Mouse (Mus musculus): ENCODE measurements around the gene March4. TPM values are rescaled to one million over a fixed set of nuclear protein-coding genes. Genes with fewer than 3 reads are reported as not detected.

March4 gene
- polyA plus RNA-seq, 2 experiments, result not detected

DNA sequence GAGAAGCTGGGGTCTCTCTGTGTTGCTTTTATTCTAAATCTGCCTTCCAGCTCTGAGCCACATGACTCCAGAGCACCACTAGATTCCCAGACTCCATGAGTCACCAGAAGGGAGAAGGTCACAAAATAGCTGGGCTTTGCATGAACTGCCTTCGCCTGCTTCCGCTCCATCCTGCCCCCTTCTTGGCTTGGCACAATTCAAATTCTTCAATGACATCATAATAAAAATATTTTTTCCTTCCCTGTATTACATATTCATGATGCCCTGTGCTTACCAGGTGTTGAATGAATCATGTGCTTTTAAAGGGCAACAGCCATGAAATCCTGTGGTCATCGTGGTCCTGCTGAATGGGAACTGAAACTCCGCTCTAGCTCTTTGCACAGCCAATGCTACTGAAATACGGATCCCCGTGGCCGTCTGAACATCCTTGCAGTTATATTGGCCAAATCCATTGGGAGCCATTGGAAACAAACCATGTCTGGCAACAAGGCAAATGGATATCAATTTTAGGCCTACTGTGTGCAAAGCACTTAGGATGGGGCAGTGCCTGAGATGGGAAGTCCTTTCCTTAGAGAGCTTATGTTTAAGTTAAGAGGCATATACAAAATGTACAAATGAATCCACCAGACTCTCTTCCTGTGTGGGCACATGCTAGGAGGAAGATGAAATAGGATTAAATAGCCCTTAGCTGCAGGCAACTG, 107.5 kb downstream of the March4 start:
- H3K4me1 ChIP-seq (replicated peaks; ENCODE audit: control insufficient read depth in 2 of 2, insufficient read depth in 2 of 2, low read length in 1 of 2), result no peaks in the 10 kb centered on the region
- H3K4me3 ChIP-seq (ENCODE audit: insufficient read depth in 1 of 2, low read depth in 2 of 2, low read length in 2 of 2), result no peak overlapping the region
- H3K9ac ChIP-seq (replicated peaks), result no peak overlapping the region
- peak in 1 of 3 experiments; percentile 1 for DNase-seq (ENCODE audit: low read depth in 3 of 3, low spot score in 3 of 3)
- TF ChIP-seq EP300 (IDR thresholded peaks at IDR 0.05; ENCODE audit: low read depth) (no peak), CTCF (IDR thresholded peaks at IDR 0.05; ENCODE audit: low read depth) (no peak)
- H3K27ac ChIP-seq, result no peak overlapping the region
- WGBS (ENCODE audit: insufficient replicate concordance), result 69% methylated on average over 7 of the region's 7 CpGs
- ATAC-seq (ENCODE audit: insufficient read depth), result no peak
- no peaks in the 10 kb centered on the region for H3K9me3 ChIP-seq (ENCODE audit: control insufficient read depth, low read length)
- H3K36me3 ChIP-seq (replicated peaks; ENCODE audit: control insufficient read depth, insufficient read depth, low read depth), result no peaks in the 10 kb centered on the region
- H3K27me3 ChIP-seq (ENCODE audit: control insufficient read depth, insufficient read depth, low read length), result no peaks in the 10 kb centered on the region
- no peak overlapping the region for H3K4me2 ChIP-seq (ENCODE audit: low read depth)

DNA sequence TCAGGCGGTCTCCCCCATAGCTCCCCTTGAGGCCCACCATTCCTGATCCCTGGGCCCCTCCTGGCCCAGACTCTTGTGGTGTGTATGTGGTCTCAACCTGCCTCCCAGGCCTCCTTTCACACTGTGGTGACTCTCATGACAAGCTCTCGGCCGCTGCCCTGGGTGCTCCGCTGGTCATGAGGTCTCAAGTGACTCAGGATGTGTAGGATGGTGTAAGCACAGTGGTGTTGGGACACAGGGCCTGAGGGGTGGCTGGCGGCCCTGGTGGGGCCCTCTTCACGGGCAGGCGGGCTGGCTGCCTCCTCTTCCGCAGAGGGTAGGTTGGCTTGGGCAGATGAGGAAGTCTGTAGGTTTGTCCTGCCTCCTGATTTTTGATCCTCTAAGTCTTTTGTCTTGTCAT, 108.2 kb downstream of the March4 start:
- 56% methylated on average over 8 of the region's 8 CpGs for WGBS (ENCODE audit: insufficient replicate concordance)
- H3K9ac ChIP-seq (replicated peaks), result no peak overlapping the region
- no peak for ATAC-seq (ENCODE audit: insufficient read depth)
- TF ChIP-seq EP300 (IDR thresholded peaks at IDR 0.05; ENCODE audit: low read depth) (no peak), CTCF (IDR thresholded peaks at IDR 0.05; ENCODE audit: low read depth) (no peak)
- H3K4me2 ChIP-seq (ENCODE audit: low read depth), result no peak overlapping the region
- no peaks in the 10 kb centered on the region for H3K36me3 ChIP-seq (replicated peaks; ENCODE audit: control insufficient read depth, insufficient read depth, low read depth)
- H3K27me3 ChIP-seq (ENCODE audit: control insufficient read depth, insufficient read depth, low read length), result no peaks in the 10 kb centered on the region
- no peak overlapping the region for H3K27ac ChIP-seq
- H3K4me1 ChIP-seq (replicated peaks; ENCODE audit: control insufficient read depth in 2 of 2, insufficient read depth in 2 of 2, low read length in 1 of 2), result no peaks in the 10 kb centered on the region
- no peak overlapping the region for H3K4me3 ChIP-seq (ENCODE audit: insufficient read depth in 1 of 2, low read depth in 2 of 2, low read length in 2 of 2)
- H3K9me3 ChIP-seq (ENCODE audit: control insufficient read depth, low read length), result no peaks in the 10 kb centered on the region
- DNase-seq (ENCODE audit: low read depth in 3 of 3, low spot score in 3 of 3), result peak in 2 of 3 experiments; percentile 4 to 27

DNA sequence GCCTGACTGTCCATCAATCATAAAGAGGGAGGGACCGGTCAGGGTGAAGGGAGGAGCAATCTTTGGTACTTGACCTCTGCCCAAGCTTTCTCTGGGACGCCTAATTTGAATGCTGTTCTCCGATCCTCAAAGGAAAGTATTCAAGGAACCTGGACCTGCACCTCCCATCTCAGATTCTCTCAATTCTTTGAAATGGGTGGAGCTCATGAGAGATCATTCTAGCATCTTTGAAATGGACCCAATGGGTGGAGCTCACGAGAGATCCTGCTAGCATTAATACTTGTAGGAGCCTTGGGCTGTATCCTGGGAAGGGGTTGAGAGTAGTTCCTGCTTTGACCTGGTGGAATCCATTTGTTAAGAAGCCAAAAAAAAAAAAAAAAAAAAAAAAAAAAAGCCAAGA, 110.3 kb downstream of the March4 start:
- Histone ChIP-seq H3K4me3 (ENCODE audit: insufficient read depth in 1 of 2, low read depth in 2 of 2, low read length in 2 of 2) (no peak overlapping the region), H3K9me3 (ENCODE audit: control insufficient read depth, low read length) (no peaks in the 10 kb centered on the region), H3K27me3 (ENCODE audit: control insufficient read depth, insufficient read depth, low read length) (no peaks in the 10 kb centered on the region), H3K4me2 (ENCODE audit: low read depth) (no peak overlapping the region), H3K4me1 (replicated peaks; ENCODE audit: control insufficient read depth in 2 of 2, insufficient read depth in 2 of 2, low read length in 1 of 2) (no peaks in the 10 kb centered on the region), H3K36me3 (replicated peaks; ENCODE audit: control insufficient read depth, insufficient read depth, low read depth) (no peaks in the 10 kb centered on the region), H3K9ac (replicated peaks) (no peak overlapping the region), H3K27ac (no peak overlapping the region)
- ATAC-seq (ENCODE audit: insufficient read depth), result no peak
- DNase-seq (ENCODE audit: low read depth in 3 of 3, low spot score in 3 of 3), result no peak
- 61% methylated on average over 4 of the region's 4 CpGs for WGBS (ENCODE audit: insufficient replicate concordance)
- TF ChIP-seq EP300 (IDR thresholded peaks at IDR 0.05; ENCODE audit: low read depth), result no peak
- no peak for TF ChIP-seq CTCF (IDR thresholded peaks at IDR 0.05; ENCODE audit: low read depth)

DNA sequence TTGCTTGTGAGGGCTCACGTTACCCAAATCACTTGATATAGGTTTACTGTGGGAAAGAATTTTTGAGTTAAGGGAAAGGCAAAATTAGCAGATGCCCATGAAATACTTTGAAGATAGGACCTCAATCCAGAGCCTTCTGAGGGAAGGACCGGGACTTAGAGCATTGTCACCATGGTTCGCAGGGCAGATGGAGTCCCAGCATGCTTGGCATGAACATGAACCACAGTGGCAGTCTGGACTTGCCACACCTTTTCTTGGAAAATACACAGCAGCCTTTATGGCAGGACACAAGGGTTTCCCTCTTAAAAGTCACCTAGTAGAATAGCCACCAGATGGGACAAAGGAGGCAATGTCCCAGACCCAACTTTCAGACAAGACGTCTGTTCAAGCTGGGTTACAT, 114.6 kb downstream of the March4 start:
- Histone ChIP-seq H3K36me3 (replicated peaks; ENCODE audit: control insufficient read depth, insufficient read depth, low read depth) (no peaks in the 10 kb centered on the region), H3K4me1 (replicated peaks; ENCODE audit: control insufficient read depth in 2 of 2, insufficient read depth in 2 of 2, low read length in 1 of 2) (peaks cover 0 to 2% of the 10 kb centered on the region in 2 experiments; a peak in 2 of 4 replicates), H3K9ac (replicated peaks) (no peak overlapping the region), H3K27me3 (ENCODE audit: control insufficient read depth, insufficient read depth, low read length) (no peaks in the 10 kb centered on the region), H3K4me3 (ENCODE audit: insufficient read depth in 1 of 2, low read depth in 2 of 2, low read length in 2 of 2) (no peak overlapping the region), H3K27ac (no peak overlapping the region), H3K4me2 (ENCODE audit: low read depth) (no peak overlapping the region), H3K9me3 (ENCODE audit: control insufficient read depth, low read length) (no peaks in the 10 kb centered on the region)
- DNase-seq (ENCODE audit: low read depth in 3 of 3, low spot score in 3 of 3) (no peak), ATAC-seq (ENCODE audit: insufficient read depth) (no peak)
- TF ChIP-seq EP300 (IDR thresholded peaks at IDR 0.05; ENCODE audit: low read depth), result no peak
- no peak for TF ChIP-seq CTCF (IDR thresholded peaks at IDR 0.05; ENCODE audit: low read depth)
- 68% methylated on average over 4 of the region's 4 CpGs for WGBS (ENCODE audit: insufficient replicate concordance)

DNA sequence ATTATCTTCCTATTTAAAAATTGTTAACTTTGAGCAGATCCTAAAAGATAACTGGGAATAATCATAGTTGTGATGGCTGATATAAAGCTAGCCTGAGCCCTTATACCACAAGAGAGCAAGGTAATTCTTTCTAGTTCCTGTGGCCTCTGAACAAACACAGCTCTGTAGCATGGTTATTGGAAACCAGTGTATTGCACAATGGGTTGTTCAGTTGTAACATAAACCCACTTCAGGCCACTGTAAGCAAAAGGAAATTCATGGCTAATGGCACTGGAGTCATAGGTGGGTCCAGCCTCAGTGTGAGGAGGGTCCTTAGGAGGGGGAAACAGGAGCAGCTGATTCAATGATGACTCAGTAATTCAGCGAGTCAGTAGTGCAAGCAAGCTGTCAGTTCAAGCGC, 116.5 kb downstream of the March4 start:
- H3K27me3 ChIP-seq (ENCODE audit: control insufficient read depth, insufficient read depth, low read length), result no peaks in the 10 kb centered on the region
- peak in 1 of 3 experiments; percentile 3 for DNase-seq (ENCODE audit: low read depth in 3 of 3, low spot score in 3 of 3)
- no peak overlapping the region for H3K4me3 ChIP-seq (ENCODE audit: insufficient read depth in 1 of 2, low read depth in 2 of 2, low read length in 2 of 2)
- H3K9ac ChIP-seq (replicated peaks), result no peak overlapping the region
- WGBS (ENCODE audit: insufficient replicate concordance), result 52% methylated on average over 2 of the region's 2 CpGs
- H3K36me3 ChIP-seq (replicated peaks; ENCODE audit: control insufficient read depth, insufficient read depth, low read depth), result no peaks in the 10 kb centered on the region
- H3K27ac ChIP-seq, result no peak overlapping the region
- H3K9me3 ChIP-seq (ENCODE audit: control insufficient read depth, low read length), result no peaks in the 10 kb centered on the region
- TF ChIP-seq CTCF (IDR thresholded peaks at IDR 0.05; ENCODE audit: low read depth) (no peak), EP300 (IDR thresholded peaks at IDR 0.05; ENCODE audit: low read depth) (no peak)
- H3K4me2 ChIP-seq (ENCODE audit: low read depth), result no peak overlapping the region
- H3K4me1 ChIP-seq (replicated peaks; ENCODE audit: control insufficient read depth in 2 of 2, insufficient read depth in 2 of 2, low read length in 1 of 2), result peaks cover 0 to 2% of the 10 kb centered on the region in 2 experiments; a peak in 2 of 4 replicates
- no peak for ATAC-seq (ENCODE audit: insufficient read depth)
